Mouse (Mus musculus): ENCODE measurements around the gene Tmem108. TPM values are rescaled to one million over a fixed set of nuclear protein-coding genes. Genes with fewer than 3 reads are reported as not detected.

Gene Tmem108
- polyA plus RNA-seq, 1 experiment from 2014 or later, result 13.3 TPM

DNA sequence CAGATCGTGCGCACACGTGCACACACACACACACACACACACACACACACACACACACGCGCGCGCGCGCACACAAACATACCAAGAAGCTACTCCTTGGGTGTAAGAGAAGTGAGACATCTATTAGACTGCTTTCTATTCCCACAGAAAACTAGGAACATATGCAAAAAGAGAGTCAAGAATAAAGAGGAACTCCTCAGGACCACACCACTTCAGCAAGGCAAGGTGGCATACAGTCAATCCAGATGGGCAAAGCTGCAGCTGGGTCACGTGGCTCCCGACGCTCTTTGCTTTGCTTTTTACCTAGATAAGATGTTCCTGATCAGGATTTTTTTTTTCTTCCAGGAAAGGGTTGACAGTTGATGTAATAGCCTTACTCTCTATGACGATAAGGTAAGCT is 45.6 kb downstream of the Tmem108 start:
- 91% methylated on average over 13 of the region's 13 CpGs for WGBS
- H3K27me3 ChIP-seq, result no peaks in the 10 kb centered on the region
- H3K27ac ChIP-seq, result no peak overlapping the region
- no peaks in the 10 kb centered on the region for H3K9me3 ChIP-seq
- H3K4me1 ChIP-seq, result no peaks in the 10 kb centered on the region
- no peak for ATAC-seq (ENCODE audit: borderline replicate concordance, extremely low read depth, low FRiP score, low TSS enrichment)
- H3K4me3 ChIP-seq, result no peak overlapping the region
- no peak overlapping the region for H3K9ac ChIP-seq
- no peak overlapping the region for H3K4me2 ChIP-seq
- no peaks in the 10 kb centered on the region for H3K36me3 ChIP-seq

DNA sequence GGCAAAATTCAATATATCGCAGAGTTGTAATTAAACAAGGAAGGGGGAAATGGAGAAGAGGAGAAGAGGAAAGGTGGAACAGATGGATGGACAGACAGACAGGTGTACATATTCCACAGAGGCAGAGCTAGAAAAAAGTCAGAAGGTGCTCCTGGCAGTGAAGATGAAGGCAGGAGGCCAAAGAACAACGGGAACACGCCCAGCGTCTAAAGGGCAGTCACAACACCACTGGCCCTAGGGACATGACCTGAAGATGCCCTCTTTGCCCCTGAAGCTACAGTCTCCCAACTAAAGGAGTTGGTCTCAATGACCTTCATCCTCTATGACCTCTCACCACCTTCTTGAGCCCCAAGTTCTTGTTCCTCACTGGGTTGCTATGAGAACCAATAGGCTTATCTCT is 46.3 kb downstream of the Tmem108 start:
- WGBS, result 88% methylated on average over 4 of the region's 4 CpGs
- H3K27ac ChIP-seq, result no peak overlapping the region
- no peak for ATAC-seq (ENCODE audit: borderline replicate concordance, extremely low read depth, low FRiP score, low TSS enrichment)
- H3K4me3 ChIP-seq, result no peak overlapping the region
- H3K4me2 ChIP-seq, result no peak overlapping the region
- H3K36me3 ChIP-seq, result no peaks in the 10 kb centered on the region
- H3K9me3 ChIP-seq, result no peaks in the 10 kb centered on the region
- no peaks in the 10 kb centered on the region for H3K27me3 ChIP-seq
- H3K9ac ChIP-seq, result no peak overlapping the region
- no peaks in the 10 kb centered on the region for H3K4me1 ChIP-seq

DNA sequence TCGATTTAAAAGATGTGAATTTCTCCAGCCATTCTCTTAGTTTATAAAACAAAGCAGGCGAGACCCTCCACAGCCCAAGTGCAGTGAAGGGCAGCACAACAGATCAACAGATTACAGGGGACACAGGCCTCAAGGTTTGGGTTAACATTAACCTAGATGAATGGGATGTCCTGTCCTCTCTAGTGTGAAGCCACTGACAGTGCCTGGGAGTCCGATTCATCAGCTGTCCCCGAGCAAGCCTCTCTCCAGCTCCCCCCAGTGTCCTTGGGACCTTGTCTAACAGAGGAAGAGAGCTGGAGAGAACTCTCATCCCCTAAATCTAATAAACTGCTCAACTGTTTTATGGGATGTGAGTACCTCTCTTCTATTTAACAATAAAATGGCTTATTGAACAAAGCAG is 48.4 kb downstream of the Tmem108 start:
- WGBS, result 57% methylated on average over 4 of the region's 4 CpGs
- Histone ChIP-seq H3K4me2 (no peak overlapping the region), H3K27me3 (no peaks in the 10 kb centered on the region), H3K36me3 (no peaks in the 10 kb centered on the region), H3K4me1 (peaks cover 12% of the 10 kb centered on the region), H3K27ac (no peak overlapping the region), H3K9ac (no peak overlapping the region), H3K4me3 (no peak overlapping the region), H3K9me3 (no peaks in the 10 kb centered on the region)
- no peak for ATAC-seq (ENCODE audit: borderline replicate concordance, extremely low read depth, low FRiP score, low TSS enrichment)

DNA sequence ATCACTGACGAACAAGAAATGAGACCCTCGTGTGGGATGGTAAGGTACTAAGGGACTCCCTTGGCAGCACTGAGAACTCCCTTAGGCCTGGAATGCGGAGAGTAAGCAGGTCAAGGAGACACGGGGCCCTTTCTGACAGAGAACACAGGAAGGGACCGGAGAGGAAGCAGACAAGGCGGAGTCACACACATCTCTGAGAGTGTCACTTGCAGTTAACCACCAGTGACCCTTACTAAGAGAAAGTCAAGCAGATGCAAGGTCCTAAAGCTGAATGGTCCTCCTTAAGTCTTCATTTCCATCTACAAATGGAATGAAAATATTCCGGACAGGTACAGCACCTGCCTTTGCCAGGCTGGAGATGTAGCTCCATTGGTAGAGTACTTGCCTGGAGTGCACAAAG is 48.9 kb downstream of the Tmem108 start:
- H3K36me3 ChIP-seq, result no peaks in the 10 kb centered on the region
- no peaks in the 10 kb centered on the region for H3K9me3 ChIP-seq
- no peak overlapping the region for H3K9ac ChIP-seq
- peaks cover 15% of the 10 kb centered on the region for H3K4me1 ChIP-seq
- 45% methylated on average over 7 of the region's 7 CpGs for WGBS
- no peak overlapping the region for H3K27ac ChIP-seq
- ATAC-seq (ENCODE audit: borderline replicate concordance, extremely low read depth, low FRiP score, low TSS enrichment), result no peak
- no peak overlapping the region for H3K4me3 ChIP-seq
- no peaks in the 10 kb centered on the region for H3K27me3 ChIP-seq
- no peak overlapping the region for H3K4me2 ChIP-seq

DNA sequence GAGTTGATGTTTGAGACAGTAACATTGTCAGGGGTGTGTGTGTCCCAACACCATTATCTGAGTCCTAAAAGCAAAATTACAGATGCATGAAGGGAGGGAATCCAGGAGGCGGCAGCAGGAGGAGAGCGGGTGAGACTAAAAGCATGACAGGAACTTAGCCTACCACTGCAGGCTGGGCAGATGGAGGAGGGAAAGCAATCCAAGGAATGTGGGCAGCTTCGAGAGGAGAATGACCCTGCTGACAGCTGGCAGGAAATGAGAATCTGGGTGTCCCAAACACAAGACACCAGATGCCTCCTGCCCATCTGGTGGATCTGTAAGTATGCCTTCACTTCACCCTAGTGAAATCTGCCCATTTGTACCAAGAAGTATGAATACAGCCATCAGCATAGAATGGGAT is 51.9 kb downstream of the Tmem108 start:
- Histone ChIP-seq H3K4me3 (no peak overlapping the region), H3K4me2 (no peak overlapping the region), H3K9ac (no peak overlapping the region), H3K27ac (no peak overlapping the region), H3K36me3 (no peaks in the 10 kb centered on the region), H3K9me3 (0 out of 2 replicates have a peak, but pooled peaks cover 4% of the 10 kb centered on the region), H3K4me1 (peaks cover 15% of the 10 kb centered on the region), H3K27me3 (no peaks in the 10 kb centered on the region)
- 41% methylated on average over 3 of the region's 3 CpGs for WGBS
- no peak for ATAC-seq (ENCODE audit: borderline replicate concordance, extremely low read depth, low FRiP score, low TSS enrichment)

DNA sequence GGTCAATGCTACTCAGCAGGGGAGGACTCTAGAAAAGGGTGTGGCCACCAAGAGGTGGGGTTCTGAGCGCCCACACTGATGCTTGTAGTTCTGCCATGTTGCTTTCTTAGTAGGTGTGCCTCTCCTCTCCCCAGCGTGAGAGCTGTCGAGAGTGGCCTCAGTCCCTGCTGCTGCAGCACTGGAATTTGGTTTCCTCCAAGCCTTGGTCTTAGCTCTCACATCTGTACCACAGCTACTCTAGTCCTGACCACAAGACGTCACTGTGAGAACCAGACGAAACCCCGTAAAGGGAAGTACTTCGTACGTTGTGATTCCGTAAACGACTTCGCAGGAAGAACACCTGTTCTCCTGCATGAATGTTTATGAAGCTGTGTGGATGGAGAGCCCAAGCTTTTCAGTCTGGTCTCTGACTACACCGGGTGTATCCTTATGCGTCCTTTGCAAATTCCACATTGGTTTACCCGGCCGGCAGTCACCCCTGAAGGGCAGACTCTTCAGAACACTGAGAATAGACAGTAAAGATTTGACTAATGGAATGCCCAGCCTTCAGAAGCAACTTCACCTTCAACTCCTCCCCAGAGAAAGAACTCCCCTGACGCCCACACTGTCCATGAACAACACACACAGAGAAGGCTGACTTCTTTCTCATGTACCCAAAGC is 53.0 kb downstream of the Tmem108 start:
- Histone ChIP-seq H3K27me3 (no peaks in the 10 kb centered on the region), H3K9me3 (0 out of 2 replicates have a peak, but pooled peaks cover 4% of the 10 kb centered on the region), H3K4me1 (peaks cover 15% of the 10 kb centered on the region), H3K4me3 (no peak overlapping the region), H3K36me3 (no peaks in the 10 kb centered on the region), H3K4me2 (no peak overlapping the region; the same call in 1 of the 2 replicates), H3K9ac (no peak overlapping the region), H3K27ac (peak overlapping the region; percentile 81)
- ATAC-seq (ENCODE audit: borderline replicate concordance, extremely low read depth, low FRiP score, low TSS enrichment), result peak; percentile 32; the same call in 1 of the 2 replicates
- 46% methylated on average over 16 of the region's 16 CpGs for WGBS

DNA sequence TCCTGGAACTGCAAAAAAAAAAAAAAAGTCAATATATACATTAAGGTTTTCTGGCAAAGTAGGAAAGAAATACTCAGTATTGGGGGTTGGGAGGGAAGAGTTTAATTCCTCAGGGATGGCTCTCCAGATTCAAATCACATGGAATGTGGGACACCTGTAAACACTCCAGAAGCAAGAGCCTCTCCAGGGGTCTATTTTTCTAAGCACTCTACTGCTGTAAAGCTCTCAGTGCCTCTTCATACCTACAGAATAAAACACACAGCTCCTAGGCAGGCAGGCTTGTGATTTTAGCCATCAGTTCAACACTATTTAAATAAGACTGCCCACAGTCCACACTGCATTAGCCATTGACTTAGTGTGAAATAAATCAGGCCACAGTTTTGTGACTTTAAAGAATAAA is 53.8 kb downstream of the Tmem108 start:
- no peak overlapping the region for H3K4me2 ChIP-seq
- peak; percentile 65; the same call in 1 of the 2 replicates for ATAC-seq (ENCODE audit: borderline replicate concordance, extremely low read depth, low FRiP score, low TSS enrichment)
- 0 out of 2 replicates have a peak, but pooled peaks cover 4% of the 10 kb centered on the region for H3K9me3 ChIP-seq
- peaks cover 15% of the 10 kb centered on the region for H3K4me1 ChIP-seq
- H3K36me3 ChIP-seq, result no peaks in the 10 kb centered on the region
- peak overlapping the region; percentile 81 for H3K27ac ChIP-seq
- H3K9ac ChIP-seq, result no peak overlapping the region
- H3K4me3 ChIP-seq, result no peak overlapping the region
- no peaks in the 10 kb centered on the region for H3K27me3 ChIP-seq

DNA sequence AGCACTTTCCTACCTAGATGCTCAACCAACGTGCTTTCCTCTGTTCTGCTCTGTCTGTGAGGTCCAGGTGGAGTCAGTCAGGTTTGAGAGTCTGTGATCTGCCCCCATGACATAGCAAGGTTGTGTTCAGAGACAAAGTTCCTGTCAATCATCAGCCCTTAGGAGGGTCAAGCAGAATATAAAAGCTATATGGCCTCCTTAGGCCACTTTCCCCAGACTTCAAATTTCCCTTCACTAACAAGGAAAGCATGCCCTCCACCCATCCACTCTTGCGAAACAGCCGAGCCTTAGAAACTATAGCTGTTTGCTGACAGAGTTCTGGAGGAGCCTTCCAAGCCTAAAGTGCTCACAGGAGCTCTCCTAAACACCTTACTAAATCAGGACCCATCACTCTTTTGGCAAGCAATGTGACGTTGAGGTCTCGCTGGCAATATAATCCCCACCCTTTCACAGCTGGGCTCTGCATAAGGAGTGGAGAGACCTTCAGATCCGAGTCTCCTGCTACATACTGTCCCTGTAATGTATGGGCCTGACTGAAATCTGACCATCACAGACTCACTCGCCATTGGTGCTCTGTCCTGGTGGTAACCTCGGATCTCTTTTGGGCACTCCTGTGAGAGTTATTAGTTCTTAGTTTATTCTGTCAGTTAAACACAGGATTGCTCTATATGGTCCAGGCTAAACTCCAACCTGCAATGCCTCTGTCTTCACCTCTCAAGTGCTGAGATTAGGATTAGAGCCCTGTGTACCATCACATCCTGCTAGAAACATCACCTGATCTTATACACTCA is 54.4 kb downstream of the Tmem108 start:
- H3K9ac ChIP-seq, result no peak overlapping the region
- 47% methylated on average over 8 of the region's 8 CpGs for WGBS
- no peak for ATAC-seq (ENCODE audit: borderline replicate concordance, extremely low read depth, low FRiP score, low TSS enrichment)
- H3K4me1 ChIP-seq, result peaks cover 15% of the 10 kb centered on the region
- no peak overlapping the region for H3K4me3 ChIP-seq
- no peaks in the 10 kb centered on the region for H3K36me3 ChIP-seq
- no peaks in the 10 kb centered on the region for H3K27me3 ChIP-seq
- H3K4me2 ChIP-seq, result no peak overlapping the region
- 0 out of 2 replicates have a peak, but pooled peaks cover 4% of the 10 kb centered on the region for H3K9me3 ChIP-seq
- peak overlapping the region; percentile 70 for H3K27ac ChIP-seq

DNA sequence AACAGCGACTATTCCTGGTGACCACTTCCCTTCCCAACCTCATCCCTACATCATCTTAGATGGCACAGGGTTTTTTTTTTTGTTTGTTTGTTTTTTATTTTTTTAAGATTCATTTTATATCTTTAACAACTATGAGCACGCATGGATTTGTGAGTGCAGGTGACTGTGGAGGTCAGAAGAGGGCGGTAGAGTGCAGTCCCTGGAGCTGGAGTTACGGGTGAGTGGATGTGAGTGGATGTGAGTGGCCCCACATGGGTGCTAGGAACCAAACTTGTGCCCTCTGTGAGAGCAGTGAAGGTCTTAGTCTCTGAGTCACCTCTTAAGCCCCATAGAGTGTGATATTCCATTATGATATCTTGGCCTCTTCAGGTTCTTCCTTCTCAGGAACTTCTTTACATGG is 55.9 kb downstream of the Tmem108 start:
- 0 out of 2 replicates have a peak, but pooled peaks cover 4% of the 10 kb centered on the region for H3K9me3 ChIP-seq
- 88% methylated on average over 4 of the region's 4 CpGs for WGBS
- H3K9ac ChIP-seq, result no peak overlapping the region
- no peak for ATAC-seq (ENCODE audit: borderline replicate concordance, extremely low read depth, low FRiP score, low TSS enrichment)
- H3K27ac ChIP-seq, result no peak overlapping the region
- H3K4me2 ChIP-seq, result no peak overlapping the region
- H3K36me3 ChIP-seq, result no peaks in the 10 kb centered on the region
- no peak overlapping the region for H3K4me3 ChIP-seq
- no peaks in the 10 kb centered on the region for H3K27me3 ChIP-seq
- H3K4me1 ChIP-seq, result peaks cover 15% of the 10 kb centered on the region

DNA sequence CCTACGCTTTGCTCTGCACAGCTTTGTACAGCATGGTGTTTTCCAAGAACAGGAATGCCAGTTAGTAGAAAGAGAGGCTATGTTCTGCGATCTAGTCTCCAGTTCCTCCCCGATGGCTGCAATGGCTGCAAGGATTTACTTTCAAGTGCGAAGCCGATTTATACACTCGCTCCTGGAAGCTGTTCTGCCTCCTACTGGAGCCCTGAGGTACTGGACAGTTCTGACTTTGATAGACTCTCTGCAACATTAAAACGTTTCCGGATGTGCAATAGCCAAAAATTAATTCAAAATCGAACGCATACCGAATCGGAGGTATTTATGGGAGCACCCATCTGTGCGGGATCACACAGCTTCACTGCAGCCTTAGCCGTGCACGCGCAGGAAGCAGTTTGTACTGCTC is 58.6 kb downstream of the Tmem108 start:
- WGBS, result 88% methylated on average over 16 of the region's 16 CpGs
- Histone ChIP-seq H3K9ac (no peak overlapping the region), H3K9me3 (0 out of 2 replicates have a peak, but pooled peaks cover 4% of the 10 kb centered on the region), H3K36me3 (no peaks in the 10 kb centered on the region), H3K4me1 (peaks cover under 1% of the 10 kb centered on the region; the same call in 1 of the 2 replicates), H3K4me2 (no peak overlapping the region), H3K4me3 (no peak overlapping the region), H3K27me3 (no peaks in the 10 kb centered on the region), H3K27ac (no peak overlapping the region)
- ATAC-seq (ENCODE audit: borderline replicate concordance, extremely low read depth, low FRiP score, low TSS enrichment), result no peak

DNA sequence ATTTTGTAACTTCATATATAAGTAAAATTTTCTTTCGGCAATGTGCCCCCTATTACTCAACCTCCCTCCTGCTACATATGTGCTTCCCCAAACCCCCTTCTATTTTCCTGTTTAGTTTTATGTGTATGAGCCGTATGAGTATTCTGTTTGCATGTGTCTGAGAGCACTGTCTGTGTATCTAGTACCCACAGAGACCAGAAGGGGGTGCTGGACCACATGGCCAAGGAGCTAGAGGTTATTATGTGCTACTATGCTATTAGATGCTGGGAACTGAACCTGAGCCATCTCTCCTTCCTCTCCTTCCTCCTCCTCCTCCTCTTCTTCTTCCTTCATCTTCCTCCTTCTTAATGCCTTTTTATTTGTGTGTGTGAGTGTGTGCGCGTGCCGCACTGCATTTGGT is 59.2 kb downstream of the Tmem108 start:
- H3K27me3 ChIP-seq, result no peaks in the 10 kb centered on the region
- H3K9me3 ChIP-seq, result 0 out of 2 replicates have a peak, but pooled peaks cover 4% of the 10 kb centered on the region
- no peaks in the 10 kb centered on the region for H3K4me1 ChIP-seq
- no peak overlapping the region for H3K9ac ChIP-seq
- no peak overlapping the region for H3K4me3 ChIP-seq
- no peak overlapping the region for H3K27ac ChIP-seq
- no peaks in the 10 kb centered on the region for H3K36me3 ChIP-seq
- H3K4me2 ChIP-seq, result no peak overlapping the region
- ATAC-seq (ENCODE audit: borderline replicate concordance, extremely low read depth, low FRiP score, low TSS enrichment), result no peak
- 87% methylated on average over 5 of the region's 5 CpGs for WGBS

DNA sequence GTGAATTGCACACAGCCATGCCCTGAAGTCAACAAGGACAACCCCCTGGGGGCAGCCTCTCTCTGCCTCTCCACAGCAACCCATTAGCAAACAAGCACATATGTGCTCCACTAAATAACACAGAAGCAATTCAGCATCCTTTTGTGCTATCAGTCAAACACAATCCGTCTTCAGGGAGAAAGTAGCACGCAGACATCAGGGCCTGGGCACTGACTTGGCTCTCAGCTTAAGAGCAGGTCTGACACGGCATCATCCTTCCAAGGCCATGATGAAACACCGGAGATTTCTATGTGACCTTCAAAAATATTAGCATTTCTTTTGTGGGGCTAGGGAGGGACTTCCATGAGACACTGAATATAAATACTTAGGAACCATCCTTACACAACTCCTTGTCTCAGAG is 60.2 kb downstream of the Tmem108 start:
- no peaks in the 10 kb centered on the region for H3K36me3 ChIP-seq
- no peak overlapping the region for H3K4me3 ChIP-seq
- no peaks in the 10 kb centered on the region for H3K4me1 ChIP-seq
- no peak for ATAC-seq (ENCODE audit: borderline replicate concordance, extremely low read depth, low FRiP score, low TSS enrichment)
- no peak overlapping the region for H3K4me2 ChIP-seq
- no peak overlapping the region for H3K27ac ChIP-seq
- no peak overlapping the region for H3K9ac ChIP-seq
- no peaks in the 10 kb centered on the region for H3K27me3 ChIP-seq
- H3K9me3 ChIP-seq, result 0 out of 2 replicates have a peak, but pooled peaks cover 4% of the 10 kb centered on the region
- 83% methylated on average over 4 of the region's 4 CpGs for WGBS
